Mouse (Mus musculus) retina, postnatal 7 days (tissue): Measurements from ENCODE around the gene Rdx.

Experiments used
- DNase-seq: peaks from one replicate; pipeline ENCODE4 v3.0.0-alpha.2; 2012; ENCODE audit warnings: low read depth, low spot score

Gene Rdx

GRCm38 (mm10) chr9:52110738-52111137 lies 63.8 kb downstream of the Rdx start:
- no peak for DNase-seq

- no peak for DNase-seq
Measured at GRCm38 (mm10) chr9:52113091-52113490, 66.1 kb downstream of the Rdx start.

- no peak for DNase-seq
Measured at GRCm38 (mm10) chr9:52119212-52119611, 72.2 kb downstream of the Rdx start.

GRCm38 (mm10) chr9:52125225-52125624 lies 78.3 kb downstream of the Rdx start:
- no peak for DNase-seq

- DNase-seq = no peak
Measured at GRCm38 (mm10) chr9:52130348-52130747, 83.4 kb downstream of the Rdx start.

- no peak for DNase-seq
Measured at GRCm38 (mm10) chr9:52132771-52133170, 85.8 kb downstream of the Rdx start.
